In genomic region chr5:139871526-139871925, GRCm38 (mm10) we compare ENCODE assay signal across 24 mouse cellular contexts. TPM values are rescaled to one million over a fixed set of nuclear protein-coding genes. Genes with fewer than 3 reads are reported as not detected.
"Had no signal": no experiment of that assay in that cellular context is flagged by ENCODE, and none has a peak within 500 bp of the region (broad histone marks: within the 10 kb centered on the region; RNA-seq: fewer than 3 reads in every experiment).

No protein-coding gene starts in this region.

- DNase-seq: forebrain, postnatal 0 days; gastrocnemius, postnatal 14 days; gastrocnemius, postnatal 36 days; heart, adult 11 months; heart, adult 2 months; heart, postnatal 14 days; heart, postnatal 36 days had no signal

- H3K36me3 ChIP-seq: heart, embryonic 13.5 days; heart, embryonic 15.5 days; hindbrain, embryonic 13.5 days; hindbrain, embryonic 15.5 days; limb, embryonic 10.5 days; limb, embryonic 12.5 days had no signal

- H3K9ac ChIP-seq: forebrain, postnatal 0 days; heart, embryonic 13.5 days; heart, embryonic 15.5 days; hindbrain, embryonic 13.5 days; hindbrain, embryonic 15.5 days; limb, embryonic 12.5 days had no signal

- H3K4me2 ChIP-seq: heart, embryonic 11.5 days; heart, embryonic 13.5 days; heart, embryonic 15.5 days; hindbrain, embryonic 13.5 days; hindbrain, embryonic 15.5 days; limb, embryonic 12.5 days had no signal

- H3K27ac ChIP-seq: heart, adult 2 months; heart, embryonic 13.5 days; heart, embryonic 15.5 days; hindbrain, embryonic 13.5 days; hindbrain, embryonic 15.5 days; hindbrain, postnatal 0 days; layer of hippocampus, adult 2 months; left cerebral cortex, adult 2 months; limb, embryonic 10.5 days; limb, embryonic 12.5 days had no signal

- ATAC-seq: forebrain, postnatal 0 days; hindbrain, postnatal 0 days; intestine, embryonic 16.5 days had no signal

- H3K4me1 ChIP-seq: hindbrain, embryonic 13.5 days; hindbrain, embryonic 15.5 days had no signal

- H3K4me3 ChIP-seq: heart, adult 2 months; heart, embryonic 13.5 days; heart, embryonic 15.5 days; hindbrain, embryonic 13.5 days; hindbrain, embryonic 15.5 days; layer of hippocampus, adult 2 months; left cerebral cortex, adult 2 months; limb, embryonic 10.5 days; limb, embryonic 12.5 days had no signal

- H3K27me3 ChIP-seq: heart, embryonic 15.5 days; hindbrain, embryonic 15.5 days; limb, embryonic 12.5 days had no signal

- H3K9me3 ChIP-seq: heart, embryonic 13.5 days; heart, embryonic 15.5 days; hindbrain, embryonic 13.5 days; hindbrain, embryonic 15.5 days; limb, embryonic 10.5 days; limb, embryonic 12.5 days had no signal

RNA-seq across cellular contexts. Expression of gene Gm26938, which starts 45.3 kb away (rescaled TPM):
- polyA plus RNA-seq: forebrain, postnatal 0 days; gonadal fat pad, adult 2 months; heart, adult 2 months; heart, embryonic 11.5 days; heart, embryonic 13.5 days; heart, embryonic 15.5 days; heart, postnatal 0 days; hindbrain, embryonic 11.5 days; hindbrain, embryonic 13.5 days; hindbrain, embryonic 15.5 days; hindbrain, postnatal 0 days; intestine, embryonic 14.5 days; intestine, embryonic 16.5 days; kidney, adult 2 months; kidney, embryonic 14.5 days; limb, embryonic 10.5 days had no signal
